ENCODE assay signal across 10 mouse cellular contexts in the genomic region with DNA sequence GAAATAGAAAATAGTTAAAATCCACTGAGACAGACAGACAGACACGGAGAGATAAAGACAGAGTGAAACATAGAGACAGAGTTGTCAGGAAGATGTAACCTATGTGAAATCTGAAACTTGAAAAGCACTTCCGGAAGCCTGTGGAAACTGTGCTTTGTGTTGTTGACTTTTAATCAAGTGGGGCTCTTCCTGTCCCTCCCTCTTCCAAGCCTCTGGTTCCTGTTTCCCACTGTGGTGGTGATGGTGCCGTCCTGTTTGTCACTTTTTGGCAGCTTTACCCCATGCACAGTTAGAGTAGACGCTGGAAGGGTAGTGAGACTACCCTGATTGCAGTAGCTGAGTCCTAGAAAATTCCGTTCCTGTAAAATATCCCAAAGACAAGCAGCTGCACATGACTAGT. TPM values are rescaled to one million over a fixed set of nuclear protein-coding genes. Genes with fewer than 3 reads are reported as not detected.
DNase-seq lines count a peak whose midpoint lies in the region; ATAC-seq and TF ChIP-seq lines count a peak whose summit lies in the region.
"Had no signal": no experiment of that assay in that cellular context is flagged by ENCODE, and none has a peak within 500 bp of the region (broad histone marks: within the 10 kb centered on the region; RNA-seq: fewer than 3 reads in every experiment).

No protein-coding gene starts in this region.

- DNase-seq in hindbrain, embryonic 11.5 days (ENCODE audit: low spot score): no peak
- DNase-seq in hindbrain, embryonic 14.5 days (ENCODE audit: low spot score): no peak
- DNase-seq in midbrain, postnatal 0 days (ENCODE audit: low spot score): no peak
- DNase-seq in ovary, adult 18-20 months (ENCODE audit: low spot score): no peak
- DNase-seq: heart, postnatal 36 days; liver; right cerebral cortex, adult 18-20 months had no signal

- no peak overlapping the region for H3K4me2 ChIP-seq in hindbrain, embryonic 11.5 days (replicated peaks; ENCODE audit: low read depth, low read length)
- no peak overlapping the region for H3K4me2 ChIP-seq in hindbrain, embryonic 14.5 days (replicated peaks)
- no peak overlapping the region; the same call in 1 of the 2 replicates for H3K4me2 ChIP-seq in midbrain, embryonic 12.5 days (replicated peaks)
- H3K4me2 ChIP-seq in midbrain, postnatal 0 days (ENCODE audit: low read depth, low read length, poor library complexity, severe bottlenecking): no peak overlapping the region
- H3K4me2 ChIP-seq in midbrain, embryonic 13.5 days (replicated peaks): 0 out of 2 replicates have a peak overlapping the region, but pooled peaks have one; percentile 2

- WGBS in hindbrain, embryonic 11.5 days: 34% methylated on average over 5 of the region's 5 CpGs
- 39% methylated on average over 5 of the region's 5 CpGs for WGBS in hindbrain, embryonic 14.5 days
- WGBS in midbrain, embryonic 12.5 days: 34% methylated on average over 5 of the region's 5 CpGs
- 43% methylated on average over 5 of the region's 5 CpGs for WGBS in midbrain, postnatal 0 days
- 41% methylated on average over 5 of the region's 5 CpGs for WGBS in midbrain, embryonic 13.5 days

- no peaks in the 10 kb centered on the region for H3K36me3 ChIP-seq in hindbrain, embryonic 11.5 days (ENCODE audit: control insufficient read depth, insufficient read depth, low read length)
- no peaks in the 10 kb centered on the region for H3K36me3 ChIP-seq in hindbrain, embryonic 14.5 days (replicated peaks; ENCODE audit: control insufficient read depth, insufficient read depth)
- H3K36me3 ChIP-seq in midbrain, embryonic 12.5 days: no peaks in the 10 kb centered on the region
- H3K36me3 ChIP-seq in midbrain, postnatal 0 days (ENCODE audit: insufficient read depth, low read length): no peaks in the 10 kb centered on the region
- H3K36me3 ChIP-seq in midbrain, embryonic 13.5 days: no peaks in the 10 kb centered on the region

- peak; percentile 42 for ATAC-seq in hindbrain, embryonic 11.5 days (ENCODE audit: low FRiP score)
- ATAC-seq in hindbrain, embryonic 14.5 days (ENCODE audit: low FRiP score): no peak
- ATAC-seq in midbrain, embryonic 12.5 days (ENCODE audit: low FRiP score, low read depth): peak; percentile 20; the same call in 1 of the 2 replicates
- ATAC-seq in midbrain, postnatal 0 days (ENCODE audit: low FRiP score): no peak
- ATAC-seq in common myeloid progenitor, adult 5-6 weeks (replicated peaks; ENCODE audit: low read depth, poor library complexity, severe bottlenecking): peak; percentile 56; the same call in 1 of the 2 replicates
- ATAC-seq in midbrain, embryonic 13.5 days: no peak

- H3K27me3 ChIP-seq in hindbrain, embryonic 11.5 days (ENCODE audit: control insufficient read depth, insufficient read depth, low read length): peaks cover 18% of the 10 kb centered on the region
- H3K27me3 ChIP-seq in hindbrain, embryonic 14.5 days (ENCODE audit: control insufficient read depth, insufficient read depth, low read length): peaks cover 64% of the 10 kb centered on the region
- peaks cover 73% of the 10 kb centered on the region for H3K27me3 ChIP-seq in midbrain, embryonic 12.5 days
- H3K27me3 ChIP-seq in midbrain, postnatal 0 days (ENCODE audit: insufficient read depth, low read length): 0 out of 2 replicates have a peak, but pooled peaks cover 6% of the 10 kb centered on the region
- H3K27me3 ChIP-seq in midbrain, embryonic 13.5 days: peaks cover 72% of the 10 kb centered on the region

- H3K9me3 ChIP-seq in hindbrain, embryonic 11.5 days (ENCODE audit: control insufficient read depth, low read length): no peaks in the 10 kb centered on the region
- peaks cover 4% of the 10 kb centered on the region; the same call in 1 of the 2 replicates for H3K9me3 ChIP-seq in hindbrain, embryonic 14.5 days (ENCODE audit: control insufficient read depth, low read length)
- H3K9me3 ChIP-seq in midbrain, embryonic 12.5 days: 0 out of 2 replicates have a peak, but pooled peaks cover 3% of the 10 kb centered on the region
- H3K9me3 ChIP-seq in midbrain, postnatal 0 days (ENCODE audit: low read length): 0 out of 2 replicates have a peak, but pooled peaks cover 3% of the 10 kb centered on the region
- H3K9me3 ChIP-seq in midbrain, embryonic 13.5 days: no peaks in the 10 kb centered on the region

- H3K27ac ChIP-seq in hindbrain, embryonic 11.5 days (ENCODE audit: low read depth, low read length): no peak overlapping the region
- no peak overlapping the region for H3K27ac ChIP-seq in hindbrain, embryonic 14.5 days
- H3K27ac ChIP-seq in midbrain, embryonic 12.5 days (replicated peaks): peak overlapping the region; percentile 52; the same call in 1 of the 2 replicates
- H3K27ac ChIP-seq in midbrain, postnatal 0 days (ENCODE audit: low read depth, low read length): no peak overlapping the region
- no peak overlapping the region for H3K27ac ChIP-seq in midbrain, embryonic 13.5 days

- H3K4me1 ChIP-seq in hindbrain, embryonic 11.5 days (replicated peaks; ENCODE audit: control insufficient read depth, insufficient read depth, low read length): 0 out of 2 replicates have a peak, but pooled peaks cover 2% of the 10 kb centered on the region
- peaks cover 8% of the 10 kb centered on the region for H3K4me1 ChIP-seq in hindbrain, embryonic 14.5 days (replicated peaks; ENCODE audit: control insufficient read depth, insufficient read depth, low read length)
- H3K4me1 ChIP-seq in midbrain, embryonic 12.5 days: peaks cover 31% of the 10 kb centered on the region
- no peaks in the 10 kb centered on the region for H3K4me1 ChIP-seq in midbrain, postnatal 0 days (ENCODE audit: insufficient read depth, low read length)
- H3K4me1 ChIP-seq in midbrain, embryonic 13.5 days (replicated peaks): peaks cover 34% of the 10 kb centered on the region

- no peak for TF ChIP-seq CTCF in midbrain, postnatal 0 days (IDR thresholded peaks at IDR 0.05)

- no peak overlapping the region for H3K9ac ChIP-seq in hindbrain, embryonic 11.5 days (ENCODE audit: low read depth, low read length)
- H3K9ac ChIP-seq in hindbrain, embryonic 14.5 days: no peak overlapping the region
- H3K9ac ChIP-seq in midbrain, embryonic 12.5 days (replicated peaks): no peak overlapping the region
- no peak overlapping the region for H3K9ac ChIP-seq in midbrain, postnatal 0 days (replicated peaks; ENCODE audit: low read length, poor library complexity, severe bottlenecking)
- H3K9ac ChIP-seq in midbrain, embryonic 13.5 days (replicated peaks): no peak overlapping the region

- H3K4me3 ChIP-seq in hindbrain, embryonic 11.5 days (ENCODE audit: low read depth, low read length): no peak overlapping the region
- H3K4me3 ChIP-seq in hindbrain, embryonic 14.5 days (replicated peaks; ENCODE audit: low read length): no peak overlapping the region
- H3K4me3 ChIP-seq in midbrain, embryonic 12.5 days: no peak overlapping the region
- no peak overlapping the region for H3K4me3 ChIP-seq in midbrain, postnatal 0 days (ENCODE audit: low read depth, low read length)
- H3K4me3 ChIP-seq in midbrain, embryonic 13.5 days (replicated peaks): no peak overlapping the region

RNA-seq across cellular contexts. Expression of a gene that starts 17.4 kb away (rescaled TPM):
- 3.3 and 4.4 TPM in 2 replicates for polyA plus RNA-seq in hindbrain, embryonic 11.5 days (2014; fragmentation: Nextera tagmentation; extraction: Ambion mirVana)
- 3.0 and 3.5 TPM in 2 replicates for polyA plus RNA-seq in hindbrain, embryonic 14.5 days (2014; fragmentation: Nextera tagmentation; extraction: Ambion mirVana)
- 9.3 and 12.2 TPM in 2 replicates for polyA plus RNA-seq in midbrain, embryonic 12.5 days (2016; fragmentation: Nextera tagmentation; extraction: Ambion mirVana)
- 0.38 and 2.4 TPM in 2 replicates for total RNA-seq in midbrain, postnatal 0 days (2014; rRNA removed)
- 5.5 and 6.1 TPM in 2 replicates for polyA plus RNA-seq in midbrain, postnatal 0 days (2015; fragmentation: Nextera tagmentation; extraction: Ambion mirVana)
- 11.4 and 14.7 TPM in 2 replicates for total RNA-seq in common myeloid progenitor, adult 5-6 weeks (2017)
- 3.5 and 4.5 TPM in 2 replicates for polyA plus RNA-seq in midbrain, embryonic 13.5 days (2015; fragmentation: Nextera tagmentation; extraction: Ambion mirVana)

RNA-seq across cellular contexts. Expression of a gene that starts 36.7 kb away (rescaled TPM):
- polyA plus RNA-seq in hindbrain, embryonic 11.5 days (2014; fragmentation: Nextera tagmentation; extraction: Ambion mirVana): 53.5 and 56.8 TPM in 2 replicates
- polyA plus RNA-seq in hindbrain, embryonic 14.5 days (2014; fragmentation: Nextera tagmentation; extraction: Ambion mirVana): 51.2 and 57.0 TPM in 2 replicates
- 74.7 and 78.4 TPM in 2 replicates for polyA plus RNA-seq in midbrain, embryonic 12.5 days (2016; fragmentation: Nextera tagmentation; extraction: Ambion mirVana)
- 35.5 and 50.6 TPM in 2 replicates for total RNA-seq in midbrain, postnatal 0 days (2014; rRNA removed)
- 35.9 and 38.1 TPM in 2 replicates for polyA plus RNA-seq in midbrain, postnatal 0 days (2015; fragmentation: Nextera tagmentation; extraction: Ambion mirVana)
- total RNA-seq in common myeloid progenitor, adult 5-6 weeks (2017): 66.2 and 81.4 TPM in 2 replicates
- 50.6 and 54.2 TPM in 2 replicates for polyA plus RNA-seq in midbrain, embryonic 13.5 days (2015; fragmentation: Nextera tagmentation; extraction: Ambion mirVana)

Comparison
In these comparisons a context has a peak if more than half of its experiments do, and no peak if none do; other contexts are left out.
1. ATAC-seq: peak in hindbrain, embryonic 11.5 days (single experiment), midbrain, embryonic 12.5 days (single experiment) and common myeloid progenitor, adult 5-6 weeks (single experiment); none in hindbrain, embryonic 14.5 days (single experiment), midbrain, postnatal 0 days (single experiment) and midbrain, embryonic 13.5 days (single experiment).